Mouse (Mus musculus) C2C12 (cell line): ENCODE results near the gene Tenm4.

Experiments
- CTCF ChIP-seq: IDR thresholded peaks from one replicate; pipeline ENCODE4 v1.5.1; 2011; ENCODE audit not compliant: control insufficient read depth, insufficient read depth, insufficient read length
- FOSL1 ChIP-seq: IDR thresholded peaks from one replicate; pipeline ENCODE4 v1.8.0; 2011; ENCODE audit warnings: mild to moderate bottlenecking, low read length; ENCODE audit not compliant: poor library complexity, insufficient read depth, severe bottlenecking
- MAX ChIP-seq: IDR thresholded peaks from one replicate; pipeline ENCODE4 v1.6.1; 2011; ENCODE audit warnings: mild to moderate bottlenecking, control low read depth
- MYOD1 ChIP-seq: IDR thresholded peaks from one replicate; pipeline ENCODE4 v1.6.1; 2011; ENCODE audit warnings: low read depth; ENCODE audit not compliant: control insufficient read depth, insufficient read length
- MYOG ChIP-seq: IDR thresholded peaks from one replicate; pipeline ENCODE4 v1.6.1; 2011; ENCODE audit not compliant: control insufficient read depth, insufficient read length; ENCODE audit errors: extremely low read depth
- USF1 ChIP-seq: IDR thresholded peaks from one replicate; pipeline ENCODE4 v1.6.1; 2011; ENCODE audit warnings: low read depth, mild to moderate bottlenecking, control low read depth, moderate library complexity

- TF ChIP-seq CTCF: no peak
- TF ChIP-seq MAX: no peak
- no peak for TF ChIP-seq MYOG
- no peak for TF ChIP-seq USF1
- no peak for TF ChIP-seq FOSL1
- TF ChIP-seq MYOD1: no peak
Measured at GRCm38 (mm10) chr7:96860650-96861049, 689.6 kb downstream of the Tenm4 start.
